Mouse (Mus musculus): ENCODE measurements around the gene Slc2a1. TPM values are rescaled to one million over a fixed set of nuclear protein-coding genes. Genes with fewer than 3 reads are reported as not detected.

The Slc2a1 gene
- polyA plus RNA-seq, 2 experiments = 108 to 141 TPM

DNA sequence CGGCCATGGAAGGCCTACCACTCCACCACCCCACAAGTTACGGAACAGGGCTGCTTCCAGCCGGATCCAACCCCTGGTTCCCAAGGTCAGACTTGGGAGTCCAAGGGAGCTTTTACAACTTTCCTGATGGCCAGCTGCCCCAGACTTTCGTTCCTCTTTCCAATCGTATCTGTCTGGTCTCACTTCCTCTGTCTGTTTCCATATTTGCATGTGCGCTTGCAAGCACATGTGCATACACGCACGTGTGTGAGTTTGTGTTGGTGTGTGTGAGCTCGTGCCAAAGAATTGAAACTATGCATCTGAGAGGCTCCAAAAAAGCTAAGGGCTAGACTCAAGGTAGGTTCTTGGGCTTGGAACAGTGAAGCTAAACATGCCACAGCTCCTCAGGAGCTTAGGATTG lies 72.9 kb downstream of the Slc2a1 start:
- no peaks in the 10 kb centered on the region for H3K27me3 ChIP-seq (ENCODE audit: control insufficient read depth, insufficient read depth, low read length)
- H3K4me3 ChIP-seq (replicated peaks; ENCODE audit: low read length) = no peak overlapping the region
- TF ChIP-seq POLR2A (IDR thresholded peaks at IDR 0.05; ENCODE audit: borderline replicate concordance, extremely low read depth, insufficient read depth, insufficient read length) = no peak
- no peak for ATAC-seq (ENCODE audit: low FRiP score, low read depth)
- no peaks in the 10 kb centered on the region for H3K36me3 ChIP-seq (ENCODE audit: control insufficient read depth, insufficient read depth, low read length)
- 83% methylated on average over 9 of the region's 9 CpGs for WGBS
- H3K27ac ChIP-seq (replicated peaks; ENCODE audit: low read depth, low read length) = no peak overlapping the region
- DNase-seq (ENCODE audit: low spot score) = no peak
- H3K4me1 ChIP-seq (ENCODE audit: control insufficient read depth, insufficient read depth, low read length) = no peaks in the 10 kb centered on the region
- no peaks in the 10 kb centered on the region for H3K9me3 ChIP-seq (ENCODE audit: control insufficient read depth, low read length)
- no peak overlapping the region for H3K9ac ChIP-seq (ENCODE audit: low read depth, low read length, severe bottlenecking)
- no peak overlapping the region for H3K4me2 ChIP-seq (replicated peaks; ENCODE audit: low read depth, low read length, severe bottlenecking)

DNA sequence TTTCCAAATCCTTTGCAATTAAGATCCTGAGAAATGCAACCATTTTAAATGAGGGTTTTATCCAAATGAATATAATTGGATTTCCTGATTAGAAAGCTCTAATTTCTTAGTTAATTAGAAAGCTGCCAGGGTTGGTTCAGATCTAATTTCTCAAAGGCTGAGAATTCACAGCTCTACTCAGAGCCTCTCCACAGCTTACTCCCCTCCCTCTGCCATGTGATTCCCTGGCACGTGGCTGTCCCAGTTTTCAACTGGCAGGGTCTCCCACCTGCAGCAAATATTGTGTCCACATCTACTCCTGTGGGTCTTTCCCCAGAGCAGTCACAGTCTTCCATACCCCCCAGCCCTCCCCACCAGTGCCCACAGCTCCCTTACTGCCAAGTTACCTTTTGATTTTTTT lies 75.0 kb downstream of the Slc2a1 start:
- Histone ChIP-seq H3K27ac (replicated peaks; ENCODE audit: low read depth, low read length) (no peak overlapping the region), H3K36me3 (ENCODE audit: control insufficient read depth, insufficient read depth, low read length) (no peaks in the 10 kb centered on the region), H3K27me3 (ENCODE audit: control insufficient read depth, insufficient read depth, low read length) (no peaks in the 10 kb centered on the region), H3K4me1 (ENCODE audit: control insufficient read depth, insufficient read depth, low read length) (no peaks in the 10 kb centered on the region), H3K4me3 (replicated peaks; ENCODE audit: low read length) (no peak overlapping the region), H3K9me3 (ENCODE audit: control insufficient read depth, low read length) (no peaks in the 10 kb centered on the region), H3K9ac (ENCODE audit: low read depth, low read length, severe bottlenecking) (no peak overlapping the region), H3K4me2 (replicated peaks; ENCODE audit: low read depth, low read length, severe bottlenecking) (no peak overlapping the region)
- 48% methylated on average over 1 of the region's 1 CpGs for WGBS
- DNase-seq (ENCODE audit: low spot score) (no peak), ATAC-seq (ENCODE audit: low FRiP score, low read depth) (no peak)
- TF ChIP-seq POLR2A (IDR thresholded peaks at IDR 0.05; ENCODE audit: borderline replicate concordance, extremely low read depth, insufficient read depth, insufficient read length) = no peak

DNA sequence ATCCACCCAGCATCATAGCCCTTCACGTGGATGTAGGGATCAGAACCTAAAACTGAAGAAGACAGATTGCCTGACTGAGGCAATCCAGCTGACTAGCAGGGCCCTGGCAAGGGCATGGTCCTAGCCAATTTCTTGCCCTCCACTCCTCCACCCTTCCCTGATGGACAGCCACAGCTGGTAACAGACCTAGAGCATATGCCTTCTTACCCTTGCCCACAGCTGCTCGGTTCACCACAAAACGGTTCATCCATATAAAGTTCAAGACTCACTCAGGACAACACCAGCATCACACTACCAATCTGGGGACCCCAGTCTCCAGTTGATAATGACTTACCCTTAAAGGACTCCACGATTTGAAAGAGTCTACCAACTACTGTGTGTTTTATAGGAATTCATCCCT lies 77.3 kb downstream of the Slc2a1 start:
- DNase-seq (ENCODE audit: low spot score) (no peak), ATAC-seq (ENCODE audit: low FRiP score, low read depth) (no peak)
- no peak for TF ChIP-seq POLR2A (IDR thresholded peaks at IDR 0.05; ENCODE audit: borderline replicate concordance, extremely low read depth, insufficient read depth, insufficient read length)
- no peaks in the 10 kb centered on the region for H3K27me3 ChIP-seq (ENCODE audit: control insufficient read depth, insufficient read depth, low read length)
- H3K4me2 ChIP-seq (replicated peaks; ENCODE audit: low read depth, low read length, severe bottlenecking) = no peak overlapping the region
- no peaks in the 10 kb centered on the region for H3K9me3 ChIP-seq (ENCODE audit: control insufficient read depth, low read length)
- no peaks in the 10 kb centered on the region for H3K4me1 ChIP-seq (ENCODE audit: control insufficient read depth, insufficient read depth, low read length)
- H3K4me3 ChIP-seq (replicated peaks; ENCODE audit: low read length) = no peak overlapping the region
- 79% methylated on average over 4 of the region's 4 CpGs for WGBS
- no peak overlapping the region for H3K27ac ChIP-seq (replicated peaks; ENCODE audit: low read depth, low read length)
- H3K36me3 ChIP-seq (ENCODE audit: control insufficient read depth, insufficient read depth, low read length) = no peaks in the 10 kb centered on the region
- H3K9ac ChIP-seq (ENCODE audit: low read depth, low read length, severe bottlenecking) = no peak overlapping the region

MicroRNAs within 50 kb of the gene (microRNA counts, 519-probe panel; counts per million panel counts)
- microRNA mmu-miR-1957 = 1,276 counts per million, percentile 7 among the panel's probes with 10 or more counts

Small RNA genes lying within 50 kb of the gene (microRNA-seq; reads per million reads assigned to microRNA genes)
- not detected for gene Mir1957a

Other genes starting within 250 kb of the Slc2a1 start
- not detected in 2 replicates for gene Olfr1331, start 244.1 kb upstream of the Slc2a1 start, polyA plus RNA-seq (2012; rRNA removed)
- not detected in 2 replicates for gene Olfr1331, start 244.1 kb upstream of the Slc2a1 start, polyA plus RNA-seq (2014; fragmentation: Nextera tagmentation; extraction: Ambion mirVana)
- gene Olfr1330, start 220.1 kb upstream of the Slc2a1 start, polyA plus RNA-seq (2012; rRNA removed) = not detected in 2 replicates
- gene Olfr1330, start 220.1 kb upstream of the Slc2a1 start, polyA plus RNA-seq (2014; fragmentation: Nextera tagmentation; extraction: Ambion mirVana) = 0.07 TPM in 1 of 2 replicates, not detected in the other
- gene Olfr1329, start 191.2 kb upstream of the Slc2a1 start, polyA plus RNA-seq (2012; rRNA removed) = not detected in 2 replicates
- gene Olfr1329, start 191.2 kb upstream of the Slc2a1 start, polyA plus RNA-seq (2014; fragmentation: Nextera tagmentation; extraction: Ambion mirVana) = not detected in 2 replicates
- not detected in 2 replicates for gene Olfr1328, start 170.1 kb upstream of the Slc2a1 start, polyA plus RNA-seq (2012; rRNA removed)
- gene Olfr1328, start 170.1 kb upstream of the Slc2a1 start, polyA plus RNA-seq (2014; fragmentation: Nextera tagmentation; extraction: Ambion mirVana) = not detected in 2 replicates
- gene Lao1, start 147.1 kb upstream of the Slc2a1 start, polyA plus RNA-seq (2012; rRNA removed) = not detected in 2 replicates
- not detected in 2 replicates for gene Lao1, start 147.1 kb upstream of the Slc2a1 start, polyA plus RNA-seq (2014; fragmentation: Nextera tagmentation; extraction: Ambion mirVana)
- 10.6 and 13.1 TPM in 2 replicates for gene Zfp691, start 65.5 kb downstream of the Slc2a1 start, polyA plus RNA-seq (2012; rRNA removed)
- gene Zfp691, start 65.5 kb downstream of the Slc2a1 start, polyA plus RNA-seq (2014; fragmentation: Nextera tagmentation; extraction: Ambion mirVana) = 7.2 TPM in 2 replicates
- gene Ermap, start 81.3 kb downstream of the Slc2a1 start, polyA plus RNA-seq (2012; rRNA removed) = 1.7 and 2.1 TPM in 2 replicates
- 0.97 and 1.6 TPM in 2 replicates for gene Ermap, start 81.3 kb downstream of the Slc2a1 start, polyA plus RNA-seq (2014; fragmentation: Nextera tagmentation; extraction: Ambion mirVana)
- 109 and 125 TPM in 2 replicates for gene Svbp, start 86.6 kb downstream of the Slc2a1 start, polyA plus RNA-seq (2012; rRNA removed)
- 211 and 245 TPM in 2 replicates for gene Svbp, start 86.6 kb downstream of the Slc2a1 start, polyA plus RNA-seq (2014; fragmentation: Nextera tagmentation; extraction: Ambion mirVana)
- 0.11 and 0.19 TPM in 2 replicates for gene Tmem269, start 109.5 kb downstream of the Slc2a1 start, polyA plus RNA-seq (2012; rRNA removed)
- not detected in 2 replicates for gene Tmem269, start 109.5 kb downstream of the Slc2a1 start, polyA plus RNA-seq (2014; fragmentation: Nextera tagmentation; extraction: Ambion mirVana)
- 17.2 and 17.6 TPM in 2 replicates for gene AU022252, start 124.0 kb downstream of the Slc2a1 start, polyA plus RNA-seq (2012; rRNA removed)
- 31.9 and 33.9 TPM in 2 replicates for gene AU022252, start 124.0 kb downstream of the Slc2a1 start, polyA plus RNA-seq (2014; fragmentation: Nextera tagmentation; extraction: Ambion mirVana)
- gene P3h1, start 124.2 kb downstream of the Slc2a1 start, polyA plus RNA-seq (2012; rRNA removed) = 162 and 200 TPM in 2 replicates
- 93.2 and 98.0 TPM in 2 replicates for gene P3h1, start 124.2 kb downstream of the Slc2a1 start, polyA plus RNA-seq (2014; fragmentation: Nextera tagmentation; extraction: Ambion mirVana)
- 0.38 and 0.59 TPM in 2 replicates for gene Cldn19, start 146.7 kb downstream of the Slc2a1 start, polyA plus RNA-seq (2012; rRNA removed)
- 0.10 and 0.91 TPM in 2 replicates for gene Cldn19, start 146.7 kb downstream of the Slc2a1 start, polyA plus RNA-seq (2014; fragmentation: Nextera tagmentation; extraction: Ambion mirVana)
- gene Ybx1, start 185.9 kb downstream of the Slc2a1 start, polyA plus RNA-seq (2012; rRNA removed) = 410 and 546 TPM in 2 replicates
- 757 and 793 TPM in 2 replicates for gene Ybx1, start 185.9 kb downstream of the Slc2a1 start, polyA plus RNA-seq (2014; fragmentation: Nextera tagmentation; extraction: Ambion mirVana)
- 65.0 and 81.4 TPM in 2 replicates for gene Ppih, start 211.8 kb downstream of the Slc2a1 start, polyA plus RNA-seq (2012; rRNA removed)
- 87.9 and 88.5 TPM in 2 replicates for gene Ppih, start 211.8 kb downstream of the Slc2a1 start, polyA plus RNA-seq (2014; fragmentation: Nextera tagmentation; extraction: Ambion mirVana)